Mouse (Mus musculus): Measurements from ENCODE around the gene Cic.

The Cic gene

DNA sequence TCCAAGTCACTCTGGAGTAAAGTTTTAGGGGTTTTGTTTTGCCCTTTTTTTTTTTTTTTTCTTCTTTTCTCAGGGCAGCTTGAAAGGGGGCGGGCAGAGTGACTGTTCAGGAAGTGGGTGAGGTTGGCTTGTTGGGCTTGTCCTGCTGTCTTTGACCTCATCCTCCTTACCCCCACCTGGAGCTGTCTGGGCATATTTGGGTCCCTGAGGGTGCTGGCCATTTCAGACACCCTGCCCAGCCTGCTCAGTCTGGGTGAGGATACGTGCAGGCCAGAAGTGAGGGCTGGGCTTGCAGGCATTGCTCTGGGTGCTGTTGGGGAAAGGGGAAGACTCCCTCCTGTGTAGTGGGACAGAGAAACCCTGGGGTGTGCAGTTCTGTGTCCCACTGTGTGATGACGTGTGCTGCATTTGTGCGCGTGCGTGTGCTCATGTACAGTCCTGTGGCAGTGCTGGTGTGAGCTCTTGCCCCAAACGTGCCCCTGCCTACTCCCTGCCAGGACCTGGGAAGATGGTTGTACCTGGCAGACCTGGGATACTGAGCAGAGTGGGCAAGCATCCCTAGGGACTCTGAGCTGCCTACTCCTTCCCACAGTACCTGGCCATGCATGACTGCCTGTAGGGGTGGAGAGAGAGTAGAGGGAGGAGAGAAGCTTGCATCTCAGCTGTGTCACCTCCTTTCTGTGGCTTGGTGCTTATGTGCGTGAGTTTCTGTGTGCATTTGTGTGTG lies 2.2 kb downstream of the Cic start:
- DNase-seq (ENCODE audit: low read depth, low spot score), result no peak

DNA sequence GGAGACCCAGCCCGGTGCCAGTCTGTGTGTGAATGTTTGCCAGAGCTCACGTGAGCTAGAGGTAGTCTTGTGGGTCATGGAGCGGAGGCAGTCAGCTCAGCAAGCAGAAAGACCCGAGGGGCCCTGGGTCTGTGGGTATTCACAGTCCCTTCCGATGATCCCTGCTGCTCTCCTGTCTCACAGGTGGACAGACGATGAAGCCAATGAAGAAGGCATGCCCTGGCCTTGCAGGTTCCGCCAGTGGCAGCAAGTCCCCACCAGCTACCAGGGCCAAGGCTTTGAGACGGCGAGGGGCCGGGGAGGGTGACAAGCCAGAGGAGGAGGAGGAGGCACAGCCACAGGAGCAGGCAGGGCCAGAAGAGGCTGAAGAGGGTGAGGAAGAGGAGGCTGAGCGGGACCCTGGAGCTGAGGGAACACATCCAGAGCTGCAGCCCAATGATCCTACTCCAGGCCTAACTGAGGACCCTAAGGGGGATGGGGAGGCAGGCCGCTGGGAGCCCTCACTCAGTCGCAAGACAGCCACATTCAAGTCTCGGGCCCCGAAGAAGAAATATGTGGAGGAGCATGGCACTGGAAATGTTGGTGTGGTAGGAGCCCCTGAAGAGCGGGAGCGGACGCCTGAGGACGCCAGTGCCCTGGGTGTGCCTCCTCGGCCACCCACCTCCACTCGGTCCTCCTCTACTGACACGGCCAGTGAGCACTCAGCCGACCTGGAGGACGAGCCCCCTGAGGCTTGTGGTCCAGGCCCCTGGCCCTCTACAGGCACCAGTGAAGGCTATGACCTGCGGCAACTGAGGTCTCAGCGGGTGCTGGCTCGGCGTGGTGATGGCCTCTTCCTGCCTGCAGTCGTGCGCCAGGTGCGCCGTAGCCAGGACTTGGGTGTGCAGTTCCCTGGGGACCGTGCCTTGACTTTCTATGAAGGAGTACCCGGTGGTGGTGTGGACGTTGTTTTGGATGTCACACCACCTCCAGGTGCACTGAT lies 3.4 kb downstream of the Cic start:
- DNase-seq (ENCODE audit: low read depth, low spot score), result no peak

- no peak for DNase-seq (ENCODE audit: low read depth, low spot score)
Observed at GRCm38 (mm10) chr7:25271651-25272444, 4.3 kb downstream of the Cic start.

DNA sequence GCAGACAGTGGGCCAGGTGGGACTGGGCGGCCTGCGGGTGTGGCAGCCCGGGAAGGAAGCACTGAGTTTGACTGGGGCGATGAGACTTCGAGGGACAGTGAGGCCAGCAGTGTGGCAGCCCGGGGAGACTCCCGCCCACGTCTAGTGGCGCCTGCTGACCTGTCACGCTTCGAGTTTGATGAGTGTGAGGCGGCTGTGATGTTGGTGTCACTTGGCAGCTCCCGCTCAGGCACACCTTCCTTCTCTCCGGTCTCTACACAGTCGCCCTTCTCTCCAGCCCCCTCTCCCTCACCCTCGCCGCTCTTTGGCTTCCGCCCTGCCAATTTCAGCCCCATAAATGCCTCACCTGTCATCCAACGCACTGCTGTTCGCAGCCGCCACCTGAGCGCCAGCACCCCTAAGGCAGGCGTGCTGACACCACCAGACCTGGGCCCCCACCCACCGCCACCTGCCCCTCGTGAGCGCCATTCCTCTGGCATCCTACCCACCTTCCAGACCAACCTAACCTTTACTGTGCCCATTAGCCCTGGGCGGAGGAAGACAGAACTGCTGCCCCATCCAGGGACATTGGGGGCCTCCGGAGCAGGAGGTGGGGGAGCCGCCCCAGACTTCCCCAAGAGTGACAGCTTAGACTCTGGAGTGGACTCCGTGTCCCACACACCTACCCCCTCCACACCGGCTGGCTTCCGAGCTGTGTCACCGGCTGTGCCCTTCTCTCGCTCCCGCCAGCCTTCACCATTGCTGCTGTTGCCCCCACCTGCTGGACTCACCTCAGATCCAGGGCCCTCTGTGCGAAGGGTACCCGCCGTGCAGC lies 5.1 kb downstream of the Cic start:
- DNase-seq (ENCODE audit: low read depth, low spot score), result no peak

- no peak for DNase-seq (ENCODE audit: low read depth, low spot score)
Observed at GRCm38 (mm10) chr7:25273259-25274241, 6.0 kb downstream of the Cic start.

DNA sequence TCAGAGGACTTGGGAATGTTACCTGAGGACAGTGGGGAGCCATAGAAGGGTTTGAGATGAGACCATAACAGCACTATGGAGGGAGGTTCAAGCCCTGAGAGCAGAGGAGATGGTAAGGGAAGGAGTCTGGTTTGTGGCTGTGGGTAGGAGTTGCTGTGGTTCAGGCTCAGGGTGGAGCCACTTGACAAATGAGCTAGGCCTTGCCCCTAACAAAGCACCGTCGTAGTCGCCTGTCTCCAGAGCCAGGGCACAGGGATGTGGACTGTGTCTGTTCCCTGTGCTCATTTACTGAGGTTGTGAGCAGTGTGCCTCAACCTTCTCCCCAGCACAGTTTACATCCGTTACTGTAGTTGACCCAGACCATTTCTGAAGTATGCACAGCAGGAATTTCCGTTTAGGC lies 7.1 kb downstream of the Cic start:
- no peak for DNase-seq (ENCODE audit: low read depth, low spot score)

- DNase-seq (ENCODE audit: low read depth, low spot score), result no peak
Observed at GRCm38 (mm10) chr7:25274996-25275395, 7.5 kb downstream of the Cic start.

GRCm38 (mm10) chr7:25275555-25276298 lies 8.2 kb downstream of the Cic start:
- peak; percentile 66 for DNase-seq (ENCODE audit: low read depth, low spot score)

- DNase-seq (ENCODE audit: low read depth, low spot score), result no peak
Observed at GRCm38 (mm10) chr7:25277405-25277804, 9.9 kb downstream of the Cic start.

- no peak for DNase-seq (ENCODE audit: low read depth, low spot score)
Observed at GRCm38 (mm10) chr7:25277998-25278340, 10.5 kb downstream of the Cic start.

DNA sequence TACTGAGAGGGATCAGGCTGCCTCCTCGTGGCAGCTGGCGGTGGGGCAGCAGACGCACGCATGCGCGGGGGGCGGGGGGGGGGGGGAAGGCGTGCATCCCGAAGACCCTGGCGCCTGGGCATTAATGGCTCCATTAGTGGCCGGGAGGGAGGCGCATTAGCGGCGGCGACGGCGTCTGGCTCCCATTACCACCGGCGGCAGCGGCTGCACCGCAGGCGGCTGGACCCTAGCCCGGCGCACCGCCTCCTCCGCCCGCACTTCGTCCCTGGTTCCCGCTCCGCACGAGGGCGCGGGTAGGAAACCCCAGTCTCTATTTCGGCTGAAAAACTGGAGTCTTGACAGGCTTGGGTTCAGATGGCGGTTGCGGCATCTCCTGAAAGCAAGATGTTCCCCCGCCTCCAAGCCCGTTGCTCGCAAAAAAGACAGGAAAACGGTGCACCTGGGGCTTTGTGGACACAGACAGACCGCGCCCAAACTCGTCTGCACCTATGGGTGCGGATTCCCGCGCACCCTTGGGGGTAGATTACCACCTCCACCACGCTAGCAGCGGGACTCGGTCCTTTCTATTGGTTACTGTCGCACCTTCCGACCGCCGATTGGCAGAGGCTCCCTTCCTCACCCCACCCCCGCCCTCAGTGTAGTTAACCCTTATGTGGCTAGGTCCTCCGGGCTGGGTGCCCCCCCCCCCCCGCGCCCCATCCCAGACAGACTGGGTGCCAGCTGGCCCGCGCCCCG lies 11.0 kb downstream of the Cic start:
- DNase-seq (ENCODE audit: low read depth, low spot score), result peak; percentile 84

DNA sequence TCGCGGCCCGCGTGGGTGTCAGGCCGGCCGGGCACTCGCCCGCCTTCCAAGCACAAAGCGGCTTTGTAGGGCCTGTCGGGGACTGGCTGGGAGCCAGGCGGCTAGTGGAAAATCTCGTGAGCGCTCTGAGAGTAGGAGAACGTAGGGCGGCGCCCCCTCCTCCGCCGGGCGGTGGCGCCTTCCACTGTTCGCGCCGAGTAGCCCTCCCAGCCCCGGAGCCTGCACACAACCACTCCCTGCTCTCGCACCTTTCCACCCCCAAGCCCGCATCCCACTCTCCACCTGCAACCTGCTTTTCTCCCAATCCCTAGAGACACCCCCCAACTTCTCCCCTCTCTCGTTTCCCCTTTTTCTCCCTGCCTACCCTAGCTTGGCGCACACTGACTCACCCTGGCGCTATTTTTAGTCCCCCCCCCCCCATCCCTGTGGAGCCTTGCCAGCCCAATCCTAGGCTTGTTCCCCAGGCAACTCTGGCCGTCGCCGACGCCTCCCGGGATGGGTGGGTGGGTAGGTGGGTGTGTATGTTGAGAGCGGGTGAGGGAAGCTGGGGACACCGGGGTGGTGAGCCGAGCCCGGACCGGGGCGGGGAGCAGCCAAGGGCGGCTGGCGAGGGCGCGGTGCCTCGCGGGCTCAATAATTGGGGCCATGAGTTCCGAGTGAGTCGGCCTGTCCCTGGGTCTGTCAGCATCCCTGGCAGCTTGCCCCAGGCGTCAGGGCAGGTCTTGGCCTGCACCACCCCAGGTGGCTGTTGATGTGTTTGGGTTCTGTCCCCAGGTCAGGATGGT lies 11.8 kb downstream of the Cic start:
- peak; percentile 89 for DNase-seq (ENCODE audit: low read depth, low spot score)

GRCm38 (mm10) chr7:25279861-25280791 lies 12.6 kb downstream of the Cic start:
- DNase-seq (ENCODE audit: low read depth, low spot score), result no peak

- no peak for DNase-seq (ENCODE audit: low read depth, low spot score)
Observed at GRCm38 (mm10) chr7:25281166-25281733, 13.7 kb downstream of the Cic start.

DNA sequence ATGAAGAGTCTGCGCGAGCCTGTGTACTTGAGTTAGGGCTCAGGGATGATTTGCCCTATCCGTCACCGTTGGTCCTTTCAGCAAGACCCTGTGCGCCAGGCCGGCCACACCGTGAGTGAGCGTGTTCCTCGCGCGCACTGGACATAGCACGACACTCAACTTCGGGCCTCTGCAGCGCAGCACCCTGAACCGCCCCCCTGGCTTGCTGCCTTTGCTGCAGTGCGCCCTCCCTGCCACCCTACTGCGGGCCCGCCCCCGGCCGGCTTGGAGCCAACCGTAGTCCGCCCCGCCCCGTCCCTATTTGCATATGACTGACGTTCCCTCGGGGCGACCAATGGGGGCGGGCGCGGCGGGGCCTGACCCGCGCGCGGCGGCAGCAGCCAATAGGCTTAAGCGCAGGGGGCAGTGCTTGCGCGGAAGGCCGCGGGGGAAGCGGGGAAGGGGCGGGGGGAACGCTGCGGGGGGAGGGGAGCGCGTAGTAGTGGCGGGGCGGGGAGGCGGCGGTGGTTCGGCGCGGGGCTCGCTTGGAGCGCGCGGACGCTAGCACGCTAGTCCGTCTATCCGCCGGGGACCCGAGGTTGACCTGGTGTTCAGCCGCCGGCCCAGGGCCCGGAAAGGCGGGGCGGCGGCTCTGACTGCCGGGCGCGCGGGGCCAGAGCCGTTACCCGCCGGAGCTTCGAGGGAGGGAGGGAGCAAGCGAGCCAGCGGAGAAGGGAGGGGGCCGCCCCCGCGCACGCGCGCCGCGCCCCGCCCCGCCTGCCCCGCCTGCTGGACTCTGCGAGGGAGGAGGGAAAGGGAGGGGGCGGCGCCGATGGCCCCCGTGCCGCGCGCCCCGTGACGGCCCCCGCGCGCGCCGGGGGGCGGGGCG lies 14.5 kb downstream of the Cic start:
- peak; percentile 96 for DNase-seq (ENCODE audit: low read depth, low spot score)
